Mouse (Mus musculus) monocyte, adult 5-6 weeks (primary cell): ENCODE data around the gene Vcp. TPM values are rescaled to one million over a fixed set of nuclear protein-coding genes. Genes with fewer than 3 reads are reported as not detected.

Source experiments
- ATAC-seq: fragments of 153-309, 156-312 bp; replicated peaks from 2 replicates; pipeline ENCODE4 v1.8.0; 2017; ENCODE audit warnings: mild to moderate bottlenecking; ENCODE audit not compliant: low TSS enrichment, insufficient number of reproducible peaks, severe bottlenecking, poor library complexity, low FRiP score
- total RNA-seq: library from RNA; stranded (forward); fragments of 200-1000, 200-491, 200-594 nt; gene quantifications from 3 replicates; pipeline ENCODE4 v1.2.3, GENCODE M21; 2017

Gene Vcp
- total RNA-seq, 1 experiment from 2014 or later: 146 TPM

GRCm38 (mm10) chr4:42999451-43000140 lies 711 bp downstream of the Vcp start:
- ATAC-seq: peak; percentile 30; the same call in 1 of the 2 replicates

- ATAC-seq: no peak
Measured at GRCm38 (mm10) chr4:42998022-42998421, 2.3 kb downstream of the Vcp start.

GRCm38 (mm10) chr4:42988296-42988695 lies 12.0 kb downstream of the Vcp start:
- ATAC-seq: no peak

DNA sequence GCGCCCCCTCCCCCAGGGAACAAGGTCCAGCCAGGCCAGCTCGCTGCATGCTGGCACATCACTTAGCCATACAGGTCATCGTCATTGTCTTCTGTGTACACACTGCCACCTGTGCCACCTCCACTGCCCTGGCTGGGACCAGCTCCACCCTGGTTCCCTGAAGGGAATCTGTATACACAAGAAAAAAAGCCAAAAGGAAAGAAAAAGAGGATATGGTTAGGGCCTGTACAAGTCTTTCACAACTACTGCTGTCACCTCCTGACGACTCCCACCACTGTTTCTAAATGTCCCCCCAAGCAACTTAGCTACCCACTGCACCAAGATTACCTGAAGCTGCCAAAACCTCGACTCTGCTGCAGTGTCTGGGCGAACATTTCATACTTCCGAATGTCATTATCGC lies 19.8 kb downstream of the Vcp start:
- 0 out of 2 replicates have a peak, but pooled peaks have one; percentile 13 for ATAC-seq

GRCm38 (mm10) chr4:42978062-42978461 lies 22.2 kb downstream of the Vcp start:
- ATAC-seq: no peak

DNA sequence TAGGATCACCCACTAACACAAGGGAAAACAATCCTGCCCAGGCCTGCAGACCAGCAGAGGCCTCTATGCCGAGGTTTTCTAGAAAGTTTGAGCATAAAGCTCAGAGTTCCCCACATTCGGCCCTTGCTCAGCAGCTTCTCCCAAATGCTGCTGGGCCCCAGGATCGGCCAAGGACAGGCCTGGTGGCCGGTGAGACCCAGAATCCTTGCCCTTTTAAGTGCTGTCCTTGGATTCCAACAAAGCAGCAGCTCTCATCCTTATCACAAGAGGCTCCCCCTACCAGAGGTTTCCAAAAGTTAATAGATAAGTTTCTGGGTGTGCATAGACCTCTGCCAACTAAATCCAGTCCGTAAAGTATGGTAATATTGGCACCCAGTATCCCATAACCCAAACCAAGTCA lies 26.4 kb downstream of the Vcp start:
- no peak for ATAC-seq

DNA sequence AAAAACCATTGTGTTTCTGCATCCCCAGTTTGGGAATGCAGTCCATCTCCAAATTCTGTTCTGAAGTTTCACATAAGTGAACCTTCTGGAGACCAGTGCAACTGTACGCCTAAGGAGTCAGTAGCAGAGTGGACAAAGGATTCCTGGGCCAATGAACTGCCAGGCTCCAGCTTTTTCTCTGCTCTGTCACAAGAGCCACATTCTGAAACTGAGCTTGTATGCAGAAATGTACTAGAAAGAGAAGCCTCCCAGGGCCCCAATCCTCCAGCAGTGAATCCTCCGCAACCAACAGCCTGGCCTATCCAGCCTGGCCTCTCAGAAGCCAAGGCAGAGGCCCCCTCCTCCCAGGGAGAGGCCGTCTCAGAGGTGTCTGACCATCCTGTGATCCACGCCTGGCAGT lies 27.4 kb downstream of the Vcp start:
- ATAC-seq: no peak

DNA sequence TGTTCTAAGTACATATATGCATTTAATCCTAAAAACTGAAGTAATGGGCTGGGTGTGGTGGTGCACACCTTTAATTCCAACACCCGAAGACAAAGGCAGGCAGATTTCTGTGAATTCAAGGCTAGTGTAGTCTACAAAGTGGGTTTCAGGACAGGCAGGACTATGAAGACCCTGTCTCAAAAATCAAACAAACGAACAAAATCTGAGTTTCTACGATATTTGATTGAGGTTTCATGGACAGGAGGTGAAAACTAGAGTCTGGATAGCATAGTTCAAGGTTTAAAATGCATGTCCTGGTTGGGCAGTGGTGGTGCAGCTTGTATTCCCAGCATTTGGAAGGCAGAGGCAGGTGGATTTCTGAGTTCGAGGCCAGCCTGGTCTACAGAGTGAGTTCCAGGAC lies 31.0 kb downstream of the Vcp start, which contains the start of gene 1700022I11Rik:
Gene 1700022I11Rik (plus strand): TSS at position 301 of the 400 bp plus-strand sequence.
- no peak for ATAC-seq

DNA sequence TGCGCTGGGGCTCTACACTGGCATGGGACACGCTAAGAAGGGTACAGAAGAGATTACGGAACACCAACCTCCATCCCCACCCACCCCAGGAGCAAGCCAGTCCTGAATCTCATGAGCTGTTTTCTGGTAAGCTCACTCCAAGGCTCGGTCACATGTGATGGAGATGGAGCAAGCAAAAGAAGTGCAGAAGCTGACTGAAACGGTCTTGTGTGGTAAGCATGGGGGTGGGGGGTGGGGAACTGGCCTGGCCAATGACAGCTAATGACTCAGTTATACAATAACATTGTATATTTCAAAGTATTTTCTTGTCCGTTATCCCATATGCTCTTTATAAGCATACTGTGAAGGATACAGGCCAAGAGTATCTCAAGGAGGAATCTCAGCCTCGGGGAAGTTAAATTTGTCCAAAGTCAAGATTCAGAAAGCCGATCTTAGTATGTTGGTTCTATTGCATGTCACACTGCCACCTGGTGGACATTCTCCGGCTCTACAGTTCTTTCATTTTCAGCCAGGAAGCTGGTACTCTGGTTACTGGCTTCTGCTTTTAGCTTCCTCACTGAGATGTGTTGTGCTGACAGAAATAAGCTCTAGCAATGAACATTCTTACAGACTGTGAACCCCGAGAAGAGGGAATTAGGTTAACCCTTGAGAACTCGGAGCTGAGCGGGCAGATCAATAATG lies 35.1 kb downstream of the Vcp start:
- peak; percentile 86 for ATAC-seq

GRCm38 (mm10) chr4:42963480-42963879 lies 36.8 kb downstream of the Vcp start:
- ATAC-seq: no peak

GRCm38 (mm10) chr4:42961592-42961991 lies 38.7 kb downstream of the Vcp start:
- ATAC-seq: peak; percentile 71

- no peak for ATAC-seq
Measured at GRCm38 (mm10) chr4:42959382-42959781, 40.9 kb downstream of the Vcp start.

DNA sequence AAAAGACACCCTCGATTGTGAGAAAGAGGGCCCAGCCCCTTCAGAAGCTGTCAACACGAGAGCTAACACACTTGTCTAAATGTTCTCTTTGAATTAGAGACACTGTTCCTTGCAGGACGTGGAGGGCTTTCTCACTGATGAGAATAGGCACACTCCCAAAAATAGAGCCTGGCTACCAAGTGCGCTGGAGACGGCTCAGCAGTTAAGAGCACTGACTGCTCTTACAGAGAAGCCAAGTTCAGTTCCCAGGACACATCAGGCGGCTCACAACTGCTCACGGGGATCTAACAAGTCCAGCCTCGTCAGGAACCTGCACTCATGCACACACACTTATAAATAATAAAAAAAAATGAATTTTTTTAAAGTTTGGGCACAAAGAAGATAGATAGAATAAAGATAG lies 41.4 kb downstream of the Vcp start:
- ATAC-seq: no peak

- no peak for ATAC-seq
Measured at GRCm38 (mm10) chr4:42957979-42958378, 42.3 kb downstream of the Vcp start.

- no peak for ATAC-seq
Measured at GRCm38 (mm10) chr4:42957306-42957705, 43.0 kb downstream of the Vcp start.

DNA sequence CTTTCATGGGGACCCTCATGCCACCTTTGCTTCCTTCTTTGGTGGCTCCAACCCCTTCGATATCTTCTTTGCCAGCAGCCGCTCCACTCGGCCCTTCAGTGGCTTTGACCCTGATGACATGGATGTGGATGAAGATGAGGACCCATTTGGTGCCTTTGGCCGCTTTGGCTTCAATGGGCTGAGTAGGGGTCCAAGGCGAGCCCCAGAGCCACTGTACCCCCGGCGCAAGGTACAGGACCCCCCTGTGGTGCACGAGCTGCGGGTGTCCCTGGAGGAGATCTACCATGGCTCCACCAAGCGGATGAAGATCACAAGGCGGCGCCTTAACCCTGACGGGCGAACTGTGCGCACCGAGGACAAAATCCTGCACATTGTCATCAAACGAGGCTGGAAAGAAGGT lies 43.7 kb downstream of the Vcp start:
- ATAC-seq: no peak

DNA sequence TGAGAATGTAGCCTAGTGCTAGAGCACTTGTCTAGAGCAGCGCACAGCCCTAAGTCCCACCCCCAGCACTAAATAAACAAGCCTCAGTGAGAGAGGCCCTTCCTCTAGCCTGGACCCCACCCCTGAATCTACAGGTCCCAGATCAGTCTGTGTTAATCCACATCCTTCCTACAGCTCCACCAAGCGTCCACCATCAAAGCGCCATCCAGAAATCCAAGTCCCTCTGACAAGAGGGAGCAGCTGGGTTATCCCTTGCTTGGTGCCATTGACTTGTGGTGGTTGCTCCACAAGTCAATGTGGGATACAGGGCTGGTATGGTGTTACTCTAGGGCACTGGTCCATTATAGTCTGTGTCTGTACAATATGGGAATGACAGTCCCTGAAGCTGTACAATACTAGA lies 45.1 kb downstream of the Vcp start:
- ATAC-seq: no peak

DNA sequence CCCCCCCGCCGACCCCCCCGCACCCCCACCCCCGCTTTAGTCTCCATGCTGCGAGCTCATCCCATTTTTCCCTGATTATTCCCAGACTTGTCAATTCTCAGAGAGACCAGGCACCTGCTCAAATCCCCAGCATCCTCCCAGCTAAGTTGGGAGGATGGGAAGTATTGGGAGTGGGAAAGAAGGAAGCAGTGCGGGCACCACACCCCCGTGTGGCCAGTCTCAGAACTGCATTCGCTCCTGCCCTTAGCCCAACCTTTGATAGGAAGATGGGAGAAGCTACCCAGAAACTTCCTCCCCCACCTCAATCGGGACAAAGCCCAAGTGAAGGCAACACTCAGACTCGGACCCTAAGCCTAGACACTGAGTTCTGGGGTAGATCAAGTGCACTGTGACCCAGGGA lies 46.0 kb downstream of the Vcp start:
- ATAC-seq: no peak

GRCm38 (mm10) chr4:42953435-42954094 lies 46.7 kb downstream of the Vcp start:
- no peak for ATAC-seq

DNA sequence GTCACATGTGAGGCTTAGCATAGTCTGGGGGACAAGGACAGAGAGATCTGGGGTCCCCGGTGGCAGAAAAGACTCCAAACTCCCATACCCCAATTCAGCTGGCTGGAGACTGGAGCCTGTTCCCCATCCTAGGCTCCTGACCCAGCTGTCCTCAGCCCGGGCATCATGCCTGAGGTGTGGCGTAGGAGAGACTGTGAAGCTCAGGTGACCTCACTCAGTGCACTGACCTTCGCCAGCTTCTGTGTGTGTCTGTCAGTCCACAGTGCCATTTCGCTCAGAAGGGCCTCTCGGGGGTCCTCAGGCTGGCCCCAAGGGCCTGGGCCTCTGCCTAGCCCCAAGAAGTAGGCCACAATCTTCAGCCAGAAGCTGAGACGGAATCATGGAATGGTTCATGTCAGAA lies 47.7 kb downstream of the Vcp start:
- ATAC-seq: no peak
